Mouse (Mus musculus) embryonic facial prominence, embryonic 11.5 days (tissue): ENCODE results near the gene Adamtsl4. TPM values are rescaled to one million over a fixed set of nuclear protein-coding genes. Genes with fewer than 3 reads are reported as not detected.

Experiments
- ATAC-seq: fragments of 200-750 bp; cut with Nextera tagmentation; replicated peaks from 2 replicates; pipeline ENCODE4 v1.8.0; 2017; ENCODE audit warnings: low read depth; ENCODE audit not compliant: insufficient number of reproducible peaks, low FRiP score, low TSS enrichment
- DNase-seq: peaks from one replicate; pipeline ENCODE4 v3.0.0-alpha.2; 2015; ENCODE audit warnings: low spot score
- H3K27ac ChIP-seq: fragments of 300-500 bp; sonication (generic); replicated peaks from 2 replicates; pipeline ENCODE4 v1.5.1; 2014; ENCODE audit warnings: mild to moderate bottlenecking, low read depth, low read length, control low read depth
- H3K27me3 ChIP-seq: fragments of 300-500 bp; sonication (generic); 2 replicates; pipeline ENCODE4 v1.6.1; 2014; ENCODE audit warnings: mild to moderate bottlenecking, low read length, moderate library complexity, mixed read lengths; ENCODE audit not compliant: control insufficient read depth, insufficient read depth
- H3K36me3 ChIP-seq: fragments of 300-500 bp; sonication (generic); replicated peaks from 2 replicates; pipeline ENCODE4 v1.6.1; 2014; ENCODE audit warnings: low read depth, mild to moderate bottlenecking, low read length, moderate library complexity, mixed read lengths; ENCODE audit not compliant: control insufficient read depth, insufficient read depth
- H3K4me1 ChIP-seq: fragments of 300-500 bp; sonication (generic); 2 replicates; pipeline ENCODE4 v1.6.1; 2014; ENCODE audit warnings: low read length, mixed read lengths; ENCODE audit not compliant: control insufficient read depth, insufficient read depth
- H3K4me2 ChIP-seq: fragments of 300-500 bp; sonication (generic); 2 replicates; pipeline ENCODE4 v1.6.1; 2014; ENCODE audit warnings: low read depth, mild to moderate bottlenecking, control low read depth, low read length, moderate library complexity
- H3K4me3 ChIP-seq: fragments of 300-500 bp; sonication (generic); 2 replicates; pipeline ENCODE4 v1.5.1; 2014; ENCODE audit warnings: low read depth, low read length, control low read depth
- H3K9ac ChIP-seq: fragments of 300-500 bp; sonication (generic); replicated peaks from 2 replicates; pipeline ENCODE4 v1.6.1; 2014; ENCODE audit warnings: mild to moderate bottlenecking, control low read depth, low read length
- H3K9me3 ChIP-seq: fragments of 300-500 bp; sonication (generic); replicated peaks from 2 replicates; pipeline ENCODE4 v1.6.1; 2016; ENCODE audit warnings: mild to moderate bottlenecking, low read length, inconsistent platforms, mixed read lengths; ENCODE audit not compliant: control insufficient read depth
- WGBS: fragments of 180-500 bp; shearing (Covaris S2); extraction: QIAGEN DNeasy Blood & Tissue Kit; methylation state at CpG from one replicate; pipeline ENCODE4 v1.1.7; 2014; 5-methylcytosine and 5-hydroxymethylcytosine counted together
- polyA plus RNA-seq: library from polyadenylated mRNA; unstranded; fragments of >200 nt; fragmentation: Nextera tagmentation; extraction: Ambion mirVana; gene quantifications from 2 replicates; pipeline ENCODE4 v1.2.1, GENCODE M21; 2014

Adamtsl4 gene
- polyA plus RNA-seq, 1 experiment from 2014 or later: 0.55 TPM

DNA sequence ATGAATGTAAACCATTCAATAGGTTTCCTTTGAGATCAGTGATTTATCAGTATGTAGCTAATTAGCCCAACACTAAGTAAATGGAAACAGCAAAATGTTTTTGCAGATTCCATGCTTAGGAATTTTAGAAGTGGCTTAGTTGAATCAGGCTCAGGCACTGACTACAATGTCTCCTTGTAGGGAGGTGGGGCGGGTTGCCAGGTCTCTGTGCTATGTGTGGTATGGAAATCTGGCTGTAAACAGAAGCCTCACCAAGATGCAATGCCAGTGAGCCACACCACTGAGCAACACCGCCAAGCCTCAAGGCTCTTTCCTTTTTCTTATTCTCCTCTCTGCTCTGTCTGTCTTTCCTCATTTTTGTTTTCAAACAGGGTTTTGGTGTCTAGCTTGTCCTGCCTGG lies 41.2 kb upstream of the Adamtsl4 start:
- H3K9ac ChIP-seq: no peak overlapping the region
- no peaks in the 10 kb centered on the region for H3K36me3 ChIP-seq
- DNase-seq (no peak), ATAC-seq (no peak)
- 76% methylated on average over 2 of the region's 2 CpGs for WGBS
- no peak overlapping the region for H3K27ac ChIP-seq
- no peak overlapping the region for H3K4me2 ChIP-seq
- H3K27me3 ChIP-seq: no peaks in the 10 kb centered on the region
- no peak overlapping the region for H3K4me3 ChIP-seq
- no peaks in the 10 kb centered on the region for H3K4me1 ChIP-seq
- no peaks in the 10 kb centered on the region for H3K9me3 ChIP-seq

DNA sequence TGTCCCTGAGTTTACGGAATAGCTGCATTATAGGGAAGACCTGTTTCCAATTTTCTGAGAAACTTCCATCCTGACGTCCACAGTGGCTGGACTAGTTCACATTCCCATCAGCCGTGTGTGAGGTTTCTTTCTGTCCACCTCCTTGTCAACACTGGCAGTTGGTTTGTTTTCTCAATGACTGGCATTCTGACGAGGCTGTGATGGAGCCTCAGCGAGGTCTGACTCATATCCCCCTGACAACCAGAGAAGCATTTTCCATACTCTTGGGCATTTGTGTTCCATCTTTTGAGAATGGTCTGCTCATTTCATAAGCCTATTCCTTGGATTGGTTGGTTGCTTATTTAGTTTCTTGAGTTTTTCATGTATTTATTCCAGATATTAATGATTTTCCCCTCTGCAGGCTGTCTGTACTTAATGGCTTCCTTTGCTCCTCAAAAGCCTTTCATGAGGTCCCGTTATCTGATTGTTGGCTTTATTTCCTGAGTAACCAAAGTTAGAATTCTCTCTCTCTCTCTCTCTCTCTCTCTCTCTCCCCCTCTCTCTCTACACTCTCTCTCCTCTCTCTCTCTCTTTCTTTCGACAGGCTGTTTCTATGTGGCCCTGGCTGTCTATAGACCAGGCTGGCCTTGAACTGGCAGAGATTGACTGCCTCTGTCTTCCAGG lies 39.1 kb upstream of the Adamtsl4 start:
- Histone ChIP-seq H3K9me3 (no peaks in the 10 kb centered on the region), H3K36me3 (no peaks in the 10 kb centered on the region), H3K27me3 (no peaks in the 10 kb centered on the region), H3K4me2 (no peak overlapping the region), H3K9ac (no peak overlapping the region), H3K4me1 (no peaks in the 10 kb centered on the region), H3K27ac (no peak overlapping the region), H3K4me3 (no peak overlapping the region)
- 49% methylated on average over 7 of the region's 7 CpGs for WGBS
- ATAC-seq: no peak
- no peak for DNase-seq

DNA sequence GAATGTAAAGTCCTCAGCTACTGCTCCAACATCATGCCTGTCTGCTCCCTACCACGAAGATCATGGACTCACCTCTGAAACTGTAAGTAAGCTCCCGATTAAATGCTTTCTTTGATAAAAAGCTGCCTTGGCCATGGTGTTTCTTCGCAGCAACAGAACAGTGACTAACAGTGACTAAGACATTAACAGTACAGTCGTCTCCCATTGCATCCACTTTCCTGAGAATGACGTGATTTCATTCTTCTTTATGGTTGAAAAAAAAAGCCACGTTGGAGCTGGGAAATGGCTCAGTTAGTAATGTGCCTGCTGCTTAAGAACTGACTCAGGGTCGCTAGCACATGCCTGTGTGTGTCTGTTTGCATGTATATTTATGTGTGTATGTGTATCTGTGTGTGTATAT lies 38.1 kb upstream of the Adamtsl4 start:
- ATAC-seq (no peak), DNase-seq (no peak)
- Histone ChIP-seq H3K9me3 (no peaks in the 10 kb centered on the region), H3K4me2 (no peak overlapping the region), H3K4me1 (no peaks in the 10 kb centered on the region), H3K27me3 (no peaks in the 10 kb centered on the region), H3K27ac (no peak overlapping the region), H3K36me3 (no peaks in the 10 kb centered on the region), H3K9ac (no peak overlapping the region), H3K4me3 (no peak overlapping the region)
- WGBS: 87% methylated on average over 7 of the region's 7 CpGs

DNA sequence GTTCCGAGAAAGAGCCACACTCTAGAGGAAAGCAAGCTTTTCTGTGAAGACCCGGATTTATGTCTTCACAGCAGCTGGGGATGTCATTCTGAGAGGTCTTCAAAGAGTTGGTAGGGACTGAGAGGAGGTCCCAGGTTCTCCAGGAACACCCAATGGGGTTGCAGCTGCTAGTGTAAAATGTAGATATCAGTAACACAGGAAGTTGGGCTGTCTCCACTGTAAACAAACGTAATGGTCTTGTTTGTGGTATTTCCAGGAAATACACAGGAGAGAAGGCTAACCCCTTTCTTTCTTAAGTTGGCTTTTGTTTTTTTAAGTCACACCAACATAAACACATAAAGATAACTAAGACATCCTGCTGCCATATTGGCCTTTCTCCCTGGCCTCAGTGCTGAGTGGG lies 34.7 kb upstream of the Adamtsl4 start:
- ATAC-seq: no peak
- H3K4me1 ChIP-seq: no peaks in the 10 kb centered on the region
- no peaks in the 10 kb centered on the region for H3K9me3 ChIP-seq
- H3K27ac ChIP-seq: no peak overlapping the region
- no peak overlapping the region for H3K4me3 ChIP-seq
- 73% methylated on average over 3 of the region's 3 CpGs for WGBS
- no peak overlapping the region for H3K4me2 ChIP-seq
- DNase-seq: no peak
- no peak overlapping the region for H3K9ac ChIP-seq
- H3K27me3 ChIP-seq: no peaks in the 10 kb centered on the region
- H3K36me3 ChIP-seq: no peaks in the 10 kb centered on the region

DNA sequence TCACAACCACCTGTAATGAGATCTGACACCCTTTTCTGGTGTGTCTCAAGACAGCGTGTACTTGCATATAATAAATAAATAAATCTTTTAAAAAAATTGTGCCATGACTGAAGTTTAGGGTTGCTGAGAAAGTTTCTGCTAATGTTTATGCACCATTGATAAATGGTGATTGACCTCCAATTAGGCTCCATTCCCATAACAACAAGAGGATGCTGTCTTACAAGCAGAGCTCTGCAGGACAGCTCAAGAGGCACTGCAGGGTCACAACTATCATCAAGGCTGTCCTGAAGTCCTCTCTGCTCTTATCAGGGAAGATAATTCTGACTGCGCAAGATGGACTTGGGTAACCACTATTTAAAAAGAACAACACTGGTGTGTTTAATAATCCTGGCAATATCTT lies 30.4 kb upstream of the Adamtsl4 start:
- ATAC-seq: no peak
- 89% methylated on average over 2 of the region's 2 CpGs for WGBS
- Histone ChIP-seq H3K4me3 (no peak overlapping the region), H3K27me3 (no peaks in the 10 kb centered on the region), H3K36me3 (no peaks in the 10 kb centered on the region), H3K4me2 (no peak overlapping the region), H3K9ac (no peak overlapping the region), H3K27ac (no peak overlapping the region), H3K9me3 (no peaks in the 10 kb centered on the region), H3K4me1 (no peaks in the 10 kb centered on the region)
- no peak for DNase-seq

DNA sequence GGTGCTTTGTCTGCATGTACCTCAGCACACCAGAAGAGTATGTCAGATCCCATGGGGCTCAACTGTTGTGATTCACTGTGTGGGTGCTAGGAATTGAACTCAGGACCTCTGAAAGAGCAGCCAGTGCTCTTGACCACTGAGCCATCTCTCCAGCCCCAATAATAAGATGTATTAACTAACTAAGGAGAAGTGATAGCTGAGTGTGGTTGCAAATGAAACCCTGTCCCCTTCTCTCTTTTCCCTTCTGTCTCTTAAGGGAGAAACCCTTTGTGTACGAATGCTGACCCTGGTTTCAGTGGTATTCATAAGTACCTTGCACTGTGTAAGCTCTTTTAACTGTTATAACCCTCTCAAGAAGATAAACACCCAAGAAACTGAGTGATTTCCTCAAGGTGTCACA lies 28.4 kb upstream of the Adamtsl4 start:
- no peak overlapping the region for H3K4me3 ChIP-seq
- H3K27me3 ChIP-seq: no peaks in the 10 kb centered on the region
- DNase-seq (no peak), ATAC-seq (no peak)
- WGBS: 80% methylated on average over 1 of the region's 1 CpGs
- H3K36me3 ChIP-seq: no peaks in the 10 kb centered on the region
- no peaks in the 10 kb centered on the region for H3K4me1 ChIP-seq
- no peak overlapping the region for H3K27ac ChIP-seq
- no peak overlapping the region for H3K9ac ChIP-seq
- H3K4me2 ChIP-seq: no peak overlapping the region
- H3K9me3 ChIP-seq: no peaks in the 10 kb centered on the region

DNA sequence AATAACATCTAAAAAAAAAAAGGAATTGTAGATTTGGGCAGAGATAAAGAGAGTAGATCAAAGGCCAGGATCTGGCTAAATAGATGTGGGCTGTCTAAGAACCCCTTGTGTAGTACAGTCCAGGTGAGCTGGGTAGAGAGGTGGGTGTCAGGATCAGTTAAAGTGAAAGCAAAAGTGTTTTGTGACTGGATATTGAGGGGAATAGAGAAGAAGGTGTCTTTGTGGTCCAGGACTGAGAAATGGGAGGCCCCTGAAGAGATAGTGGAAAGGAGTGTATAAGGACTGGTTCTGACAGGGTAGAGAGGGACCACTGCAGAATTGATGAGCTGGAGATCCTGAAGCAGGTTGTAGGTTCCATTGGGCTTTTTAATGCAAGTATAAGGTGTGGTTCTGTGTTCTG lies 22.2 kb upstream of the Adamtsl4 start:
- Histone ChIP-seq H3K27ac (no peak overlapping the region), H3K27me3 (no peaks in the 10 kb centered on the region), H3K9ac (no peak overlapping the region), H3K9me3 (no peaks in the 10 kb centered on the region), H3K4me1 (no peaks in the 10 kb centered on the region), H3K4me2 (no peak overlapping the region), H3K36me3 (no peaks in the 10 kb centered on the region), H3K4me3 (no peak overlapping the region)
- no peak for ATAC-seq
- DNase-seq: no peak

DNA sequence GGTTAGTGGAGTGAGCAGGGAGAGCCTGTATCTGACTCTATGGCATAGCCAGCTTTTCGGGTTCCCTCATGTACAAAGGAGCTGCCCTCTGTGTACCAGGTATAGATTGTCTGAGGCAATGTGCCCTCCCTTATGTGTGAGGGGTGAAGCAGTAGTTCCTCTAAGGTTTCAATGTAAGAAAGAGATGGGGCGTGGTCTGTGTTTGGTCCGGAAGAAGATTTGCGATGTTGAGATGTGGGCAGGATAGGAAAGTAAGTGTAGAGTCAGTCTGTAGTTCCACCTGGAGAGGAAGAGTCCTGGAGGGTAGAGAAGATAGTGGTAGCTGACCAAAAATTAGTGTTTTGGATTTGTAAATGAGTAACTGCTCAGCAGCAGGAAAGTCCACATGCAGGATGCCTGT lies 21.3 kb upstream of the Adamtsl4 start:
- no peaks in the 10 kb centered on the region for H3K36me3 ChIP-seq
- no peaks in the 10 kb centered on the region for H3K4me1 ChIP-seq
- H3K4me3 ChIP-seq: no peak overlapping the region
- no peaks in the 10 kb centered on the region for H3K9me3 ChIP-seq
- H3K27me3 ChIP-seq: no peaks in the 10 kb centered on the region
- ATAC-seq (no peak), DNase-seq (no peak)
- WGBS: 93% methylated on average over 4 of the region's 4 CpGs
- H3K4me2 ChIP-seq: no peak overlapping the region
- no peak overlapping the region for H3K27ac ChIP-seq
- no peak overlapping the region for H3K9ac ChIP-seq
